Mouse (Mus musculus) frontal cortex, adult (tissue): ENCODE data around the gene Tctex1d4.

ENCODE experiments used
- ATAC-seq: cut with Nextera tagmentation; 2 replicates; pipeline ENCODE4 v1.9.2; 2017; ENCODE audit warnings: mild to moderate bottlenecking, moderate library complexity, mixed read lengths; ENCODE audit not compliant: low TSS enrichment

The Tctex1d4 gene

GRCm38 (mm10) chr4:117138295-117139216 lies 12.0 kb downstream of the Tctex1d4 start:
- ATAC-seq, result no peak

DNA sequence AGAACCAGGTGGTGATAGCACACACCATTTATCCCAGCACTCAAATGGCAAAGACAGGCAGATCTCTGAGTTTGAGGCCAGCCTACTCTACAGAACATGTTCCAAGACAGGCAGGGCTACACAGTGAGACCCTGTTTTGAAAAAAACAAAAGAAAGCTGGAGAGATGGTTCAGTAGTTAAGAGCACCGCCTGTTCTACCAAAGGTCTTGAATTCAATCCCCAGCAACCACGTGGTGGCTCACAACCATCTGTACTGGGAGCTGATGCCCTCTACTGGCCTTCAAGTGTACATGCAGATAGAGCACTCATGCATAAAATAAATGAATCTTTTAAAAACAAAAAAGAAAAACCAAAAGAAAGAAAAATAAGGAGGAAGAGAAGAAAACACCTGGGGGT lies 12.6 kb downstream of the Tctex1d4 start:
- no peak for ATAC-seq

GRCm38 (mm10) chr4:117140613-117141012 lies 14.0 kb downstream of the Tctex1d4 start:
- no peak for ATAC-seq

- ATAC-seq, result no peak
Observed at GRCm38 (mm10) chr4:117143023-117143422, 16.4 kb downstream of the Tctex1d4 start.

GRCm38 (mm10) chr4:117145248-117145647 lies 18.7 kb downstream of the Tctex1d4 start:
- ATAC-seq, result no peak

DNA sequence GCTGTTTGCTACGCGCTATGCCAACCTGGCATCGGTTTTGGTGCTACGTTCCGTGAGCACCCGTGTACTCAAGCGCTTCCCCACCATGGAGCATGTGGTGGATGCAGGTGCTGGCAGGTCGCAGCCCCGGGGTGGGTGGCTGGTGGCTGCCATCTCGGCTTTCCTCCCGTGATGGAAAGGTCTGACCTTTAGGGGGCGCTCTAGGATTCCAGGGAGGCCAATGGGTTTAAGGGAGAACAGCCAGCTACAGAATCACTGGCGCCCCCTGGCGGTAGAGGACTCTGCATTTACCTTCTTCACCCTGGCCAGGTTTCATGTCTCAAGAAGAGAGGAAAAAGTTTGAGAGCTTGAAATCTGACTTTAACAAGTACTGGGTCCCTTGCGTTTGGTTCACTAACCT lies 19.6 kb downstream of the Tctex1d4 start:
- peak; percentile 69 for ATAC-seq

- ATAC-seq, result no peak
Observed at GRCm38 (mm10) chr4:117148047-117148713, 21.6 kb downstream of the Tctex1d4 start.

GRCm38 (mm10) chr4:117148815-117149214 lies 22.2 kb downstream of the Tctex1d4 start:
- ATAC-seq, result no peak

- no peak for ATAC-seq
Observed at GRCm38 (mm10) chr4:117149291-117150211, 23.0 kb downstream of the Tctex1d4 start.

DNA sequence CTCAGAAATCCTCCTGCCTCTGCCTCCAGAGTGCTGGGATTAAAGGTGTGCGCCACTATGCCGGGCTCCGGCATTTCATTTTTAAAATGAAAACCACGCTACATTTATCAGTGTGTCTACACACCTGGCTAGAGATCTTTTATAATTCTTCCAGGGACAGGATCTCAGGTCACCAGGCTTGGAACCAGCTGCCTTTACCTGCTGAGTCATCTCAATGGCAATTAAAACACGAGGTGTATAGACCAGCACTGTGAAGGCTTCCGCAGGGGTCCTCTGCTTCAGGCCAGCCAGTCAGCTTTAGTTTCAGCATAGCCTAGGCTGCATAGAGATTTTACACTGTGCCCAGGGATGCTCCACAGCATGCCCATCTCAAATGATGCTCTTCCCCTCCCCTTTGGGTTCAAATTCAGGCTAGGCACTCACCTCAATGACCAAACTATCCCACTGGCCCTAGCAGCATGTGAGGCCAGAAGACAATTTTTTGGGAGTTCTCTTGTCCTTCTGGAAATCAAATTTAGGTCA lies 23.7 kb downstream of the Tctex1d4 start:
- no peak for ATAC-seq

DNA sequence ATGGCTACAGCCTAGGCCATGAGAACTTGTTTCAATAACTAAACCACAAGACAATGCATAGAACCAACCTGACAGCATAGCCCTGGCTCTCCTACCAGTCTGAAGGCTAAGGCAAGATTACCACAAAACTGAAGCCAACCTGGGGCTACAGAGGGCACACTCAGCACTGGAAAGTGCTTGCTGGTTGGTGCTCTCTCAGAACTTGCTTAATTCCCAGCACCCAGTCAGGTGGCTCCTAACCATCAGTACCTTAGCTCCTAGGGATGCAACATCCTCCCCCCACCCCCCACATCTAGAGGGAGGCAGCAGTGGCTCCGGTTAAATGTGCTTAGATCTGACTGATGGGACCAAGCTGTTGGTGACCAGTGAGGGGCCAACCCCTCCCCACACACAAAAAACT lies 24.8 kb downstream of the Tctex1d4 start:
- ATAC-seq, result no peak

GRCm38 (mm10) chr4:117152714-117153113 lies 26.1 kb downstream of the Tctex1d4 start:
- ATAC-seq, result no peak

GRCm38 (mm10) chr4:117155020-117155791 lies 28.6 kb downstream of the Tctex1d4 start:
- no peak for ATAC-seq

GRCm38 (mm10) chr4:117155792-117156355 lies 29.3 kb downstream of the Tctex1d4 start, which contains the start of gene Rps8:
TSS of gene Rps8 (minus strand) at chr4:117156243.
- peak; percentile 96 for ATAC-seq

- ATAC-seq, result no peak
Observed at GRCm38 (mm10) chr4:117156372-117156771, 29.8 kb downstream of the Tctex1d4 start.

- no peak for ATAC-seq
Observed at GRCm38 (mm10) chr4:117159666-117160065, 33.1 kb downstream of the Tctex1d4 start.

DNA sequence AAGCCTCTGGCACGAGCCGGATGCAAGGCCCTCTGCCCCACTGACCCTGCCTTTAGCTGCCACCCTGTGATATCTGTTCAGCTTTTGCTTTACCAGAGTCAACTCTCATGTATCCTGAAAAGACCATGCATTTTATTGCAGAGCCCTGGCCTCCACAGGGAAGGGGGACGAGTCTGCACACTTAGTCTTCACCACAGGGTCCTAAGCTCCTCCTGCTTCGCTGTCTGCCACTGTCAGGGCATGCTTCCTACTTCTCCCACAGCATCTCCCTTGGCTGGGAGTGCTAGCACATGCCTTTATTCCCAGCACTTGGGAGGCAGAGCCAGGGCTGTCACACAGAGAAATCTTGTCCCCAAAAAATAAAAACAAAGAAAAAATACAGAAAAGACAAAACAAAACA lies 34.6 kb downstream of the Tctex1d4 start:
- no peak for ATAC-seq

- no peak for ATAC-seq
Observed at GRCm38 (mm10) chr4:117169936-117170335, 43.3 kb downstream of the Tctex1d4 start.
